Mouse (Mus musculus): ENCODE results near the gene Rab44.

DNA sequence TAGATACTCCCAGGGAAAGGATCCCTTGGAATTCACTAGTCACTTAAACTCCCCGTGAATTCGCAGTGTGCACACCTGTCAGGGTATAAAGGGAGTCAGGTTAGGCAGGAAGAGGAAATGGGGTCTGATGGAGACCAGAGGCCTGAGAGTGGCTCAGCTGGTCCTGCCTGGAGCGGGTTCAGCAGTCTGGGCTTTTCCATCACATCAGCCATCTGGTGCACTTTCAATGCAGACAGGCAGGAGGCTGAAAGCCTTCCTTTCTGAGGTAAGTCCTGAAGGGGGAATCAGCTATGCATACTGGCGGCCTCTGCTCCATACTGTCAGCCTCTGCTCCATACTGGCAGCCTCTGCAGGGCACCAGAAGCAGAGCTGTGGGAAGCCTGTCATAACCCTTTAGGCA, 27.0 kb upstream of the Rab44 start:
- TF ChIP-seq CTCF (IDR thresholded peaks at IDR 0.05) (no peak), POLR2A (IDR thresholded peaks at IDR 0.05; ENCODE audit: insufficient read depth, low read depth, low read length) (no peak)
